Mouse (Mus musculus): ENCODE measurements around the gene C1ra.

GRCm38 (mm10) chr6:124511936-124512335, 269 bp upstream of the C1ra start:
- TF ChIP-seq POU5F1 (IDR thresholded peaks at IDR 0.05; ENCODE audit: borderline replicate concordance, low read length) (no peak), CTCF (conservative IDR thresholded peaks at IDR 0.05; ENCODE audit: low read length) (no peak)
